In the genomic region with DNA sequence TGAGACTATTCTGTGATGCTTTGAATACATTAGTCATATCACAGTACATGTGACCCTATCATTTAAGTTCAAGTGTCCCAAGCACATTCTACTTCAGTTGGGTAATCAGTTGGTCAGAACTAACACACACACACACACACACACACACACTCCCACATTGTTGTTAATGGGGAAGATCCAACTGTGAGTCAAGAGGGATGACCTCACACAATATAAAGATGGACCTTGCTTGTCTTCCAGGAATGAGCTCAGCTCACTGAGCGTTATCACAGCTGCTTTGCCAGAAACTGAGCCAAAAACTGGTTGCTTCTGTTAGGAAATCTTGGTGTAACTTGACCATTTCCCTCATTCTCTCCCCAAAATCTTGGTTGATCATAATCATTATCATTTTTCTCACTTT, we compare ENCODE assay signal across 14 mouse cellular contexts.
DNase-seq lines count a peak whose midpoint lies in the region; TF ChIP-seq lines count a peak whose summit lies in the region.
"Had no signal": no experiment of that assay in that cellular context is flagged by ENCODE, and none has a peak within 500 bp of the region (broad histone marks: within the 10 kb centered on the region; RNA-seq: fewer than 3 reads in every experiment).

No protein-coding gene starts in this region.

- H3K27ac ChIP-seq in left cerebral cortex, adult 2 months: no peak overlapping the region
- H3K27ac ChIP-seq: hindbrain, embryonic 10.5 days; intestine, embryonic 15.5 days; neural tube, embryonic 15.5 days had no signal

- H3K4me3 ChIP-seq in left cerebral cortex, adult 2 months: no peak overlapping the region
- H3K4me3 ChIP-seq: hindbrain, embryonic 10.5 days; intestine, embryonic 15.5 days; neural tube, embryonic 15.5 days had no signal

- TF ChIP-seq CTCF in left cerebral cortex, adult 2 months (IDR thresholded peaks at IDR 0.05): no peak

- DNase-seq in heart, adult 8-10 months (ENCODE audit: low spot score): peak; percentile 58
- no peak for DNase-seq in heart, postnatal 36 days
- DNase-seq in Muller cell, postnatal 12 days (ENCODE audit: inconsistent ontology term): peak; percentile 66
- peak; percentile 28 to 43 for DNase-seq in adrenal gland, postnatal 36 days
- peak; percentile 55 for DNase-seq in lung, postnatal 10 days
- DNase-seq in right cerebral cortex, adult 18-20 months: no peak
- no peak for DNase-seq in spleen, postnatal 4 days (ENCODE audit: low spot score in 2 of 2)
- DNase-seq in left cerebral cortex, adult 2 months (ENCODE audit: extremely low spot score in 1 of 2, low spot score in 2 of 2): no peak
- DNase-seq: cerebellum, adult 11 months; liver; thymus, postnatal 14 days had no signal

- intact Hi-C loops in heart, postnatal 36 days (cut with DNase I): no loop called here
- intact Hi-C loops in left cerebral cortex, adult 2 months (cut with DNase I): loop anchor here (5.0 kb wide), 1 partner anchor 275 kb away; no protein-coding TSS in a partner anchor

Comparison
In these comparisons a context has a peak if more than half of its experiments do, and no peak if none do; other contexts are left out.
1. DNase-seq: peak in heart, adult 8-10 months (single experiment), Muller cell, postnatal 12 days (single experiment), adrenal gland, postnatal 36 days (2 of 2) and lung, postnatal 10 days (single experiment); none in heart, postnatal 36 days (0 of 2), right cerebral cortex, adult 18-20 months (single experiment), spleen, postnatal 4 days (0 of 2) and left cerebral cortex, adult 2 months (0 of 2).